Mouse (Mus musculus): ENCODE measurements around the gene Zcchc24. TPM values are rescaled to one million over a fixed set of nuclear protein-coding genes. Genes with fewer than 3 reads are reported as not detected.

Zcchc24 gene
- polyA plus RNA-seq, 1 experiment from 2014 or later, result 11.3 TPM

DNA sequence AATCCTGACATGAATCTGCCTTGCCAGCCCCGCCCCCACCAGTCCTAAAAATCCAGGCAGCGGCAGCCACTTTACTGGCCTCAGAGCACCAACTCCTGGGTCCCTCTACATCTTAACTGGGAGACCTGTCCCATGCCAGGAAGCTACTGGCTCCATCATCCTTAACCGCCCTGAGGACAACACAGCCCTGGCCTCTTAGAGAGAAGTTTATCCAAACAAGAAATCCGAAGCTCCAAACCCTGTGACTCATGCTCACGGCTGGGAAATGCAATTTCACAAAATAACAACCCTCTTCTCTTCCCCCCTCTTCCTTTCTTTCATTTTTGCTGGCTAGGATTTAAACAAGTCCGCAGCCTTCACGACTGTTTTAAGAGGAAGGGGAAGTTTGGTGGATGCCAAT is 9.3 kb downstream of the Zcchc24 start:
- Histone ChIP-seq H3K36me3 (ENCODE audit: control insufficient read depth, insufficient read depth, low read length) (peaks cover 2% of the 10 kb centered on the region; the same call in 1 of the 2 replicates), H3K27ac (ENCODE audit: low read depth, low read length) (no peak overlapping the region), H3K9me3 (ENCODE audit: control insufficient read depth, low read length) (no peaks in the 10 kb centered on the region), H3K9ac (ENCODE audit: low read depth, low read length) (no peak overlapping the region), H3K4me3 (ENCODE audit: low read depth, low read length) (no peak overlapping the region), H3K4me1 (replicated peaks; ENCODE audit: control insufficient read depth, insufficient read depth, low read length) (peaks cover 20% of the 10 kb centered on the region), H3K27me3 (replicated peaks; ENCODE audit: control insufficient read depth, insufficient read depth, low read length) (no peaks in the 10 kb centered on the region; the same call in 1 of the 2 replicates), H3K4me2 (no peak overlapping the region)
- ATAC-seq (replicated peaks; ENCODE audit: low FRiP score) (no peak), DNase-seq (ENCODE audit: low spot score) (no peak)
- WGBS, result 54% methylated on average over 7 of the region's 7 CpGs

- Histone ChIP-seq H3K9ac (ENCODE audit: low read depth, low read length) (no peak overlapping the region), H3K4me1 (replicated peaks; ENCODE audit: control insufficient read depth, insufficient read depth, low read length) (peaks cover 20% of the 10 kb centered on the region), H3K36me3 (ENCODE audit: control insufficient read depth, insufficient read depth, low read length) (peaks cover 2% of the 10 kb centered on the region; the same call in 1 of the 2 replicates), H3K4me2 (no peak overlapping the region), H3K27ac (ENCODE audit: low read depth, low read length) (no peak overlapping the region), H3K27me3 (replicated peaks; ENCODE audit: control insufficient read depth, insufficient read depth, low read length) (no peaks in the 10 kb centered on the region; the same call in 1 of the 2 replicates), H3K4me3 (ENCODE audit: low read depth, low read length) (no peak overlapping the region), H3K9me3 (ENCODE audit: control insufficient read depth, low read length) (no peaks in the 10 kb centered on the region)
- DNase-seq (ENCODE audit: low spot score), result no peak
- WGBS, result 56% methylated on average over 4 of the region's 4 CpGs
- no peak for ATAC-seq (replicated peaks; ENCODE audit: low FRiP score)
Measured at GRCm38 (mm10) chr14:25757917-25758316, 10.9 kb downstream of the Zcchc24 start.

DNA sequence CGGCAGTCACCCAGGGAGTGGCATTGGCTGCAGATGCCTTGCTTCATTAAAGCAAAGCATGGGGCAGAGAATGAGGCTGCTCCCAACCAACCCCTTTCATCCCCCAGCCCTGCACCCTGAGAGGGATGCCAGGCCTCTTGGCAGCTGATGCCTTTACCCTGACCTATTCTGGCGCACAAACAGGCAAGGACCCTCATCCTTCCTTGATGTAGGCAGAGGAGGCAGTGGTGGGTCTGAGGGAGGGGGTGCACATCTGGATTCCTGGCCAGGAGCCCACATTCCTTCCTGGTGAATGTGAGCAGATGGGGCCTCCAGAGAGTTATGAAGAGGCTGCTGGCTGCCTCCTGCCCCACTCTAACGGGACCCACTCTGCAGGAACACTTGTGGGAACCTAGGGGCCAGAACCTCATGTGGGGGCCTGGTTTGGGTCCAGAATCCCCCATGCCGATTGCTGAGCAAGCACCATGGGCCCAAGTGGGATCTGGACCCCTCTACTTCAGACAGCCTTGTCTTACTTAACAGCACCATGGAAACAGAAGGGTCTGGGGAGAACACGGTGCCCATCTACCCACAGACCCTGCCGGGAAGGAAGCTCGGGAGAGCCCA is 12.4 kb downstream of the Zcchc24 start:
- ATAC-seq (replicated peaks; ENCODE audit: low FRiP score), result no peak
- no peak overlapping the region for H3K27ac ChIP-seq (ENCODE audit: low read depth, low read length)
- no peak for DNase-seq (ENCODE audit: low spot score)
- H3K9me3 ChIP-seq (ENCODE audit: control insufficient read depth, low read length), result no peaks in the 10 kb centered on the region
- WGBS, result 71% methylated on average over 7 of the region's 7 CpGs
- H3K4me2 ChIP-seq, result no peak overlapping the region
- peaks cover 2% of the 10 kb centered on the region; the same call in 1 of the 2 replicates for H3K36me3 ChIP-seq (ENCODE audit: control insufficient read depth, insufficient read depth, low read length)
- H3K4me1 ChIP-seq (replicated peaks; ENCODE audit: control insufficient read depth, insufficient read depth, low read length), result peaks cover 20% of the 10 kb centered on the region
- H3K9ac ChIP-seq (ENCODE audit: low read depth, low read length), result no peak overlapping the region
- no peaks in the 10 kb centered on the region; the same call in 1 of the 2 replicates for H3K27me3 ChIP-seq (replicated peaks; ENCODE audit: control insufficient read depth, insufficient read depth, low read length)
- H3K4me3 ChIP-seq (ENCODE audit: low read depth, low read length), result no peak overlapping the region

GRCm38 (mm10) chr14:25755541-25755940 is 13.3 kb downstream of the Zcchc24 start:
- H3K27ac ChIP-seq (ENCODE audit: low read depth, low read length), result no peak overlapping the region
- no peak overlapping the region for H3K4me2 ChIP-seq
- H3K9me3 ChIP-seq (ENCODE audit: control insufficient read depth, low read length), result no peaks in the 10 kb centered on the region
- 48% methylated on average over 4 of the region's 4 CpGs for WGBS
- DNase-seq (ENCODE audit: low spot score) (no peak), ATAC-seq (replicated peaks; ENCODE audit: low FRiP score) (no peak)
- no peak overlapping the region for H3K4me3 ChIP-seq (ENCODE audit: low read depth, low read length)
- H3K4me1 ChIP-seq (replicated peaks; ENCODE audit: control insufficient read depth, insufficient read depth, low read length), result peaks cover 16% of the 10 kb centered on the region
- H3K27me3 ChIP-seq (replicated peaks; ENCODE audit: control insufficient read depth, insufficient read depth, low read length), result no peaks in the 10 kb centered on the region; the same call in 1 of the 2 replicates
- H3K36me3 ChIP-seq (ENCODE audit: control insufficient read depth, insufficient read depth, low read length), result peaks cover 2% of the 10 kb centered on the region; the same call in 1 of the 2 replicates
- no peak overlapping the region for H3K9ac ChIP-seq (ENCODE audit: low read depth, low read length)

DNA sequence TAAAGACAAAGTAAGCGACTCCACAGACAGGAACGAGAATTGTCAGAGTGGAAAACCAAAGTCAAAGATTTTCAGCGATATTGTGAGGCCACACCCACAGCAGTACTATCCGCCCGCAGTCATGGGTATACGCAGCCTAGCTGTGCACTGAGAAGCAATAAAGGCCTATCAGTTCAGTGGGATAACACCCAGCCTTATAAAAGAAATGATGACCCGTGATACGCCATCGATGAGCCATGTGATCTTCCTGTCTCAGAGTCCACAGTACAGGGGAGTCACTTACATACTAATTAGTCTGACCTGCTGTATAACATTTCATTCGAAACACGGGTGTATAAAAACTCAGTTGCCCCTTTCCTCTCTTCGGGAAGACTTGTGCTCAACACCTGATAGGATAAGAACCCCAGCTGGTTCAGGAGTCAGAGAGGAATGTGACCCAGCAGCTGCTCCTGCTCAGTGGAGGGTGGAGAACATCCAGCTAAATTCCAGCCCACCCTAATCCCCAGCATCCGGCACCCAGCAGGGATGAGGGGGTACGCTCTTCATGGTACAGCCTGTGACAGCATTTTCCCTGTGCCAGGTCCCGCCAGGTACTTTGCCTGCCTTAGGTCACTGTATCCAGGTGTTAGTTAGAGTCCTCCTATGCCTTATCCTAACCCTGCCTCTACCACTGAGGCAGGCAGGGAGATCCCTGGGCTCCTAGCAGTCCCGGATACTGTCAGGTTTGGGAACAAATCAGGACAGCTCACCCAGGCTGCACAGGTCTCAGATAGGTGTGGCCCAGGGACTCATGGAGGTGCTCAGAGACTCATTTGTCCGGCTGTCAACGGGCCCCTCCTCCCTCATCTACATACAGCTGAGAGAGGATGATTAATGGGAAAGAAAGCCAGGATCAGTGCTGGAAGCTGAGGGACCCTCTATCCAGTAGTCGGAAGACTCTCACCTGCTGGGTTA is 14.0 kb downstream of the Zcchc24 start:
- Histone ChIP-seq H3K9me3 (ENCODE audit: control insufficient read depth, low read length) (no peaks in the 10 kb centered on the region), H3K4me3 (ENCODE audit: low read depth, low read length) (no peak overlapping the region), H3K4me1 (replicated peaks; ENCODE audit: control insufficient read depth, insufficient read depth, low read length) (peaks cover 12% of the 10 kb centered on the region), H3K4me2 (no peak overlapping the region), H3K27ac (ENCODE audit: low read depth, low read length) (no peak overlapping the region), H3K36me3 (ENCODE audit: control insufficient read depth, insufficient read depth, low read length) (peaks cover 2% of the 10 kb centered on the region; the same call in 1 of the 2 replicates), H3K9ac (ENCODE audit: low read depth, low read length) (no peak overlapping the region), H3K27me3 (replicated peaks; ENCODE audit: control insufficient read depth, insufficient read depth, low read length) (no peaks in the 10 kb centered on the region; the same call in 1 of the 2 replicates)
- 53% methylated on average over 19 of the region's 19 CpGs for WGBS
- DNase-seq (ENCODE audit: low spot score) (no peak), ATAC-seq (replicated peaks; ENCODE audit: low FRiP score) (no peak)

GRCm38 (mm10) chr14:25753021-25753420 is 15.8 kb downstream of the Zcchc24 start:
- Histone ChIP-seq H3K27ac (ENCODE audit: low read depth, low read length) (no peak overlapping the region), H3K9ac (ENCODE audit: low read depth, low read length) (no peak overlapping the region), H3K4me3 (ENCODE audit: low read depth, low read length) (no peak overlapping the region), H3K4me2 (no peak overlapping the region), H3K36me3 (ENCODE audit: control insufficient read depth, insufficient read depth, low read length) (peaks cover 2% of the 10 kb centered on the region; the same call in 1 of the 2 replicates), H3K9me3 (ENCODE audit: control insufficient read depth, low read length) (no peaks in the 10 kb centered on the region), H3K27me3 (replicated peaks; ENCODE audit: control insufficient read depth, insufficient read depth, low read length) (no peaks in the 10 kb centered on the region; the same call in 1 of the 2 replicates), H3K4me1 (replicated peaks; ENCODE audit: control insufficient read depth, insufficient read depth, low read length) (peaks cover 14% of the 10 kb centered on the region)
- ATAC-seq (replicated peaks; ENCODE audit: low FRiP score), result no peak
- WGBS, result 68% methylated on average over 5 of the region's 5 CpGs
- no peak for DNase-seq (ENCODE audit: low spot score)

GRCm38 (mm10) chr14:25751067-25751466 is 17.8 kb downstream of the Zcchc24 start:
- ATAC-seq (replicated peaks; ENCODE audit: low FRiP score), result no peak
- DNase-seq (ENCODE audit: low spot score), result no peak
- 81% methylated on average over 5 of the region's 5 CpGs for WGBS
- Histone ChIP-seq H3K4me2 (no peak overlapping the region), H3K27me3 (replicated peaks; ENCODE audit: control insufficient read depth, insufficient read depth, low read length) (no peaks in the 10 kb centered on the region), H3K9me3 (ENCODE audit: control insufficient read depth, low read length) (no peaks in the 10 kb centered on the region), H3K27ac (ENCODE audit: low read depth, low read length) (no peak overlapping the region), H3K36me3 (ENCODE audit: control insufficient read depth, insufficient read depth, low read length) (peaks cover 2% of the 10 kb centered on the region; the same call in 1 of the 2 replicates), H3K9ac (ENCODE audit: low read depth, low read length) (no peak overlapping the region), H3K4me1 (replicated peaks; ENCODE audit: control insufficient read depth, insufficient read depth, low read length) (peaks cover 10% of the 10 kb centered on the region), H3K4me3 (ENCODE audit: low read depth, low read length) (no peak overlapping the region)

DNA sequence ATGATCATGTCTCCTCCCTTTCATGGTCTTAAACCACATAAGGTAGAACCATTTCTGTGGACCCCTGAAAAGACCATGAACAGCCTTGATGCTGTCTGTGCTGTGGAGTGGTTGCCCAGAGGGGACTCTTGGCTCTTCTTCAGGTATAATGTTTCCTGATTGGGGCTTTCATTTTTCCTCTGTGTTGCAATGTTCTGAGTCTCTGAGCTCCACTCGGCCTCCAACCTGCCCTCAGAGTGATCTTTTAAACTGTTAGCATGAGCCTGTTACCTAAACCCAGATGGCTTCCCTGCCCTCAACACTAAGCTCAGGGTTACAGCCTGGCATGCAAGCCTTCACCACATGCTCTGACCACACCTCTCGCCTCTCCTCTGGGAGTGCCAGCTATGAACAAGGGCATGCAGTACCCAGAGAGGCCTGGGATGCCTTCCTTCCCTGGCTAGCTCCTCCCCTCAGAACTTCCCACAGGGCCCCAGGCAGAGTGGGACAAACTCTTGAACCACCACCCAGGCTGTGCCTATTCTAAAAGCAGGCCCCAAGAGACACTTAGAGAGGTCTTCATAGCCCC is 18.3 kb downstream of the Zcchc24 start:
- Histone ChIP-seq H3K9ac (ENCODE audit: low read depth, low read length) (no peak overlapping the region), H3K27me3 (replicated peaks; ENCODE audit: control insufficient read depth, insufficient read depth, low read length) (no peaks in the 10 kb centered on the region), H3K27ac (ENCODE audit: low read depth, low read length) (no peak overlapping the region), H3K4me2 (no peak overlapping the region), H3K4me3 (ENCODE audit: low read depth, low read length) (no peak overlapping the region), H3K36me3 (ENCODE audit: control insufficient read depth, insufficient read depth, low read length) (peaks cover under 1% of the 10 kb centered on the region; the same call in 1 of the 2 replicates), H3K4me1 (replicated peaks; ENCODE audit: control insufficient read depth, insufficient read depth, low read length) (peaks cover 16% of the 10 kb centered on the region), H3K9me3 (ENCODE audit: control insufficient read depth, low read length) (no peaks in the 10 kb centered on the region)
- ATAC-seq (replicated peaks; ENCODE audit: low FRiP score) (no peak), DNase-seq (ENCODE audit: low spot score) (no peak)
- WGBS, result 85% methylated on average over 2 of the region's 2 CpGs
